In genomic region chr8:106066721-106067120, GRCm38 (mm10) we compare ENCODE assay signal across 19 mouse cellular contexts.
"Had no signal": no experiment of that assay in that cellular context is flagged by ENCODE, and none has a peak within 500 bp of the region (broad histone marks: within the 10 kb centered on the region; RNA-seq: fewer than 3 reads in every experiment).

No protein-coding gene starts in this region.

- H3K27me3 ChIP-seq: midbrain, embryonic 12.5 days; neural tube, embryonic 13.5 days; neural tube, embryonic 15.5 days had no signal

- DNase-seq: lung, adult 18-20 months; lung, embryonic 14.5 days; lung, postnatal 10 days; lung, postnatal 4 days; midbrain, embryonic 14.5 days; retina, postnatal 1 day; right cerebral cortex, adult 18-20 months; right cerebral cortex, postnatal 25 days; right cerebral cortex, postnatal 4 days; spleen, adult 18-20 months; thymus, adult 2 months; thymus, postnatal 25 days; thymus, postnatal 4 days had no signal

- H3K4me3 ChIP-seq: midbrain, embryonic 10.5 days; midbrain, embryonic 12.5 days; myocyte; neural tube, embryonic 13.5 days; neural tube, embryonic 15.5 days had no signal

- H3K4me2 ChIP-seq: lung, embryonic 14.5 days; midbrain, embryonic 12.5 days; neural tube, embryonic 13.5 days; neural tube, embryonic 15.5 days had no signal

- H3K9ac ChIP-seq: lung, embryonic 14.5 days; midbrain, embryonic 12.5 days; neural tube, embryonic 13.5 days; neural tube, embryonic 15.5 days had no signal

- H3K9me3 ChIP-seq: midbrain, embryonic 10.5 days; midbrain, embryonic 12.5 days; neural tube, embryonic 13.5 days; neural tube, embryonic 15.5 days had no signal

- H3K36me3 ChIP-seq: midbrain, embryonic 10.5 days; midbrain, embryonic 12.5 days; neural tube, embryonic 13.5 days; neural tube, embryonic 15.5 days had no signal

- ATAC-seq: midbrain, embryonic 16.5 days had no signal

- H3K27ac ChIP-seq: midbrain, embryonic 10.5 days; midbrain, embryonic 12.5 days; neural tube, embryonic 13.5 days; neural tube, embryonic 15.5 days had no signal
